Mouse (Mus musculus) CD8-positive naive resting alpha-beta T cell, adult 2 months (primary cell): ENCODE results near the gene F13a1.

Source experiments
- DNase-seq, 2 experiments: peaks; one replicate each; pipeline ENCODE4 v3.0.0; 2022; ENCODE audit warnings: low read depth in 2 of 2, low spot score in 2 of 2

F13a1 gene

DNA sequence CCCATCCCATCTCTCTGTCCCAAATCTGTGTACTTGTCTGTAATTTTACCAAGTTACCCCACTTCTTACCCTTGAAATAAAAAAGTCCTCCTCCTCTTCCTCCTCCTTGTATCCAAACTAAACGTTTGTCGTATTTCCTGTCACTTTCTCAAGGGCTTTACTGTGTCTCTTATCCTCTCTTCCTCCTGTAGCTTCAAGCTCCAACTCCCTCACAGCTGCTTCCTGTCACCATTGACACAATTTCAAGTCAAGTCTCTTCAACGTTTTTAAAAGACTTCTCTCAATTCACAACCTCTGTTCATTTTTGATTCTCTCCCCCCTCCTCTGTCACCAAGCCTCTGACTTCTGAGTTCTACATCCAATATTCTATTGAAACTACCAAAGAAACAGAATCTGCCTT lies at the start of gene F13a1:
Gene F13a1, minus strand, starts transcription at position 119 of the 400 bp plus-strand sequence.
- DNase-seq = no peak

DNA sequence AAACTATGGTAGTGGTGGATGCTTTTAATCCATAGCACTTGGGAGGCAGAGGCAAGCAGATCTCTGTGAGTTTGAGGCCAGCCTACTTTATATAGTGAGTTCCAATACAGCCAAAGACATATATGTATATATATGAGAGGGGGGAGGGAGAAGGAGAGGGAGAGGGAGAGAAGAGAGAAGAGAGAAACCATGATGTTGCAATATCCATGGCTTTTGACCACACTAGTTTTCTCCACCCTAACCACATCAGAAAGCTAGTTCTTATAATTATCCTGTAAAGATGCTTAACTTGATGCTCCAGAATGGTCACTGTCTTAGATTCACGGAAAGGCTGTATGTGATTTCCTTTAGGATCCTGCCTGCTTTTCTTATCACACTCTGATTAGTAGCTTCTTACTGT lies 41.6 kb upstream of the F13a1 start:
- DNase-seq = no peak

DNA sequence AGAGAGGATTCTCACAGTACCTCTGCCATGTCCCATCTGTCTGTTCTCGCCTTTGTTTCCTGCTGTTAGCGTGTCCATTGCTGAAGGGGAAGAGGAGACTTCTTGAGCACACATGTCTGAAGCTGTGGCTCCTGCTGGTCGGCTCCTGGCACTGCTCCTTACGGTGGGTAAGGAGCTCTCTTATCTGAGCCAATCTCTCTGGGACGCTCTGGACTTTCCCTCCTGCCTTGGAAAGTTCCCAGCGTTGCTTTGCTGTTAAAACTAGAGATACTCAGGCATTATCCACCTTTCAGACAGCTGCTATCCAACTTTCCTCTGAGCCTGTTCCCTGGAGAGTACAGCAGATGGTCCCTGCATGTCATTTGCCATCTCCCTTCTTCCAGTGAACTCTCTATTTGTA lies 39.1 kb upstream of the F13a1 start:
- DNase-seq = no peak

DNA sequence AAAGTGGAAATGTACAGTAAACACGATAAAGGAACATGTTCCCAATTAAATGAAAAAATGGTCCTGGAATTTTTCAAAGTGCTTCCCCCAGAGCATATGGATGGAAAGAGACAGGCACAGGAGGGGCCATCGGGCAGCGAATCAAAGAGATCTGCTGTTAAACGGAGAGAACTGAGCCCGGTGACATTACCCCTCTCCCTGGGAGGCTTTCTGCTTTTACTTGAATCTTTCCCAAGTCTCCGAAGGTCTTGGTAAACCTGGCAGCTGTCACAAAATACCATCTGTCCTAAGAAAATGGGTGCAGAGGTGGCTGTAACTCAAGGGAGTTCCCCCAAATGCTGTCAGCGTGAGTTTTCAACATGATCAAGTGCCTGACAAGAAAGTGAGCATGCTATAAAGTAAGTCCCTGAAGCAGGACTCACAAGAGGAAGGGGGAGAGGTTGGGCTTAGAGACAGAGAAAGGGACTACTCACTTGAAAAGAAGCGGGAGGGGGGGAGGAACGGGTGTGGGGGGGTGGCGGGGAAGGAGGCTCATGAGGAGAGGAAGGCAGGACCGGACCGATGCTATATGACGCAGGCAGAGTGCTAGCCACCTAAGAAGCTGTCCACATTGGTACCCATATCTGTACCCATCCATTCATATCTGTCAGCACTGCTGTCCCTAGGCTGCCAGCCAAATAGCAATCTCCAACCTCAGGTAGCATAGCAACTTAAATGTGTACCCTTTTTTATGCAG lies 31.6 kb upstream of the F13a1 start:
- DNase-seq = no peak

DNA sequence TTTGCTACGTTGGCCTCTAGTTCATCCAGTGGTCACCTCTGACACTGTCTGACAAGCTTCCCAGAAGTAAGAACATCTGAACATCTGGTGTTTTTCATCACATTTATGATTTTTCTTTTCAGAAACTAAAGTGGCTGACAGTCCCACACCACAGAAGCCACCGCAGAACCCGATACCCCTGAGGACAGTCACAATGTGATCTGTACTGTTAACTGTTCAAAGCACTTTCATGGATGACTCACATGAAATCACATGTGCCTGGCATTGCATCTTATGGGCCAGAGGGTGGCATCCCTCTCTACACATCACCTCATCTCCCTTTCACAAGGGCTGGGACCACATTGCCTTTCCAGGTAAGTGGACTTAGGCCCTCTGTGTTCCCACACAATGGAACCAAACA lies 21.3 kb upstream of the F13a1 start:
- no peak for DNase-seq

DNA sequence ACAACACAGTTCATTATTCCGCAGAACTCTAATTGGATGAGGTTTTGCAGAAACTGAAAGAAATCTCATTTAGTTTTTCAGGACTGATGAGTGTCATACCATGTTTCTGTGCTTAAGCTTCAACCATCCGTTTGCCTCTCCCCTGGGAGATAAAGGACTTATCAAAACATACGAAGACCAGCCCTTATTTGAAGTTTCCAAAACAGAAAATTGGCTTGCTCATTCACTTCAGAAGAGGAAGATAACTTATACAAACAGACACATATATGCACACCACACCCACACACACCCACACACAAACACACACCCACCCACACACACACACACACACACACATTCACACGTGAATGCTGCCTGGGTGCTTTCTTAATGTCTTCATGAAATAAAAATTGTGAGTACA lies 20.8 kb upstream of the F13a1 start:
- no peak for DNase-seq

DNA sequence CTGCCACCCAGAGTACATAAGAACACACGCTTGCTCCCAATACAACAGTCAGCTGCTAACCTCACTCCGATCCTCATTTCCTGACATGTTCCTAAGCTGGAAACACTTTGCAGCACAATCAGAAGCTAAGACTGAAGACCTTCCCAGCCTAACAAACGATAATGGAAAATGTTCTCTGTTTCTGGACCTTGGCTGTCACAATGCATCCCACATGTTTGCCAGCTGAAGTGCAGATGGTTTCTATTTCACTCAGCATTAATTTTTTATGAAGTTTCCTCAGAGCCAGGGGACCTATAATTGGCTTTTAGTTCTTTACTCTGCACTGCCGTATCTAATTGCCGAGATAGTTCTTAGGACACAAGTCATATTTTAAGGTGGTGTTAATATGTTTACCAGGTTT lies 10.8 kb upstream of the F13a1 start:
- DNase-seq = no peak

DNA sequence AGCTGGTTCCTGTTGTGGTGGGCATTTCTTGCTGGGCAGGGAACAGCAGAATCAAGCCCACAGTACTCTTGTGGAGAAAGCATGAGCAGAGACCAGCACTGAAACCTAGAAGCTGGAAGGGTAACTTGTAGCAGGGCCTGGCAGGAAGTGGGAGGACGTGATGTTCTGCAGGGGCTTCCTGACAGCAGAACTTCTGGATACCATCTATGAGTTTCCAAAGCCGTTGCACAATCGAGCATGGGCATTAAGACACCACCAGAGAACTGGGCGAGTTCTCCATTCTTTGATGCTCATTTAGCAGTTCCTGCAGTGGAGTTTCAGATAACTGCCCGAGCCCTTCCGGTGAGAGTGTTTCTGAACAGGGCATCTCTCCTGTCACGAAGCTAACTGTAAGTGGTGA lies 6.6 kb upstream of the F13a1 start:
- no peak for DNase-seq

DNA sequence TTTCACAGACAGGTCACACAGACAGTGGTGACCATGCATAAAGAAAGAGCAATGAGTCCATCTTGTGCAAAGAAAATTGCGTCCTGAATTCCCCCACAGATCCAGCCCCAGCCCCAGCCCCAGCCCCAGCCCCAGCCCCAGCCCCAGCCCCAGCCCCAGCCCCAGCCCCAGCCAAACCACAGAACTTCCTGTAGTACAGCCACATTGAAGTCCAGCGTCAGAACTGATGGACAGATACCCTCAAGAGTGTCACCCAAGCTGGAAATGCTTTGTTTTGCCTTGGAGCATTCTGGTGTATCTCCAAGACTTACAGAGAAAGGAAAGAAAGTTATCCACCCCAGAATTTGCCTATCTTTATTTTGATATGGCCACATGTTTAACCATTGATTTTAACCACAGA lies 413 bp downstream of the F13a1 start:
- DNase-seq = no peak

DNA sequence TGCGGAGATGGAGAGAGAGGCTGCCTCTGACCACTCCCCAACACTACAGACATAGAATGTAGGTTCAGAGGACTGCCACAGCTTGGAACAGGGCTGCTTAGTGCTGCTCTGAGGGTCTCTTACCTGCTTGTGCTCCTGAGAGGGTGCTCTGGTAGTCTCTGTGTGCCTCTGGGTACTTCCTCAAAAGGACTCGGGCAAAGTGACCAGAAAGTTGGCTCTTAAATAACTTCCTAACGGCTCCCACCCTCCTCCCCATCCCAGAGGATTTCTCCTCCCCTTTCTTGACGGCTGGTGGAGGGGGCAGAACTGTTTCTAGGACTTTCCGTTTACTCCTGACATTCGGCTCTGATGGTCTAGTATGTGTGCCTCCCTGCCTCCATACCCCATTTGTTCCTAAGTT lies 1.0 kb downstream of the F13a1 start:
- DNase-seq = no peak

DNA sequence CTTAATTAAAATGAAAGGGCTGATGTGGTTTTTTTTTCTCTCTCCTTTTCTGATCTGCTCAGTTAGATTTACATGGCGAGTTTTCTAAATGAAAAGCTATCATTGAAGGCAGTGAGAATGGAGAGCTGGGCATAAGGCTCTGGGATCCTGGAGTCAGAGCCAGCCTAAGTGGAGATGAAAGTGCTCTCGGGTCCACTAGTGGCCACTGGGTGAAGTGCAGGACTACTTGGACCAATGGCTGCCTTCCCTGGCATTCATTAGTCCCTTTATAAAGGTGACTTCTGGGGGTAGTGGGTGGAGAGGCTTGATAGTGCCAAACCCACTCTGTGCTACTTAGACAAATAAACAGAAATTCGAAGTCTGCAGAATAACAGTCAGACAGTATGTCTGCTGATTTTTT lies 5.0 kb downstream of the F13a1 start:
- peak in 1 of 2 experiments; percentile 2 for DNase-seq

DNA sequence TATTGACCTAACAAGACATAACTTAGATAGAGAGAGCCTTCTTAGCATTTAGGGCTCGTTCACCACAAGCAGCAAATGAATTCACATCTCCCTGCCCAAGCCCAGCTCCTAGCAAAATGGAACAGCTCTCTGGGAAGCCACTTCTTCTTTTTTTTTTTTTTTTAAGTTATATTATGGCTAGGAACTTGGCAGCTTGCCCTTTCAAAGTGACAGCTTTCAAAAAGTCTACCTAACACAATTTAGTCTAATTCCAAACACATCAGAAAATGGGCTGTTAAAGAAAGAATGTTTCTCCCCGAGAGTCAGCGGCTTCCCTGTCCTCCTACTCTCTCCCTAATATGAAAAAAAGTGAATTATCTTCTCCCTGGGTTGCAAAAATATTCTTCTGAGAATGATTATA lies 15.3 kb downstream of the F13a1 start:
- no peak for DNase-seq

DNA sequence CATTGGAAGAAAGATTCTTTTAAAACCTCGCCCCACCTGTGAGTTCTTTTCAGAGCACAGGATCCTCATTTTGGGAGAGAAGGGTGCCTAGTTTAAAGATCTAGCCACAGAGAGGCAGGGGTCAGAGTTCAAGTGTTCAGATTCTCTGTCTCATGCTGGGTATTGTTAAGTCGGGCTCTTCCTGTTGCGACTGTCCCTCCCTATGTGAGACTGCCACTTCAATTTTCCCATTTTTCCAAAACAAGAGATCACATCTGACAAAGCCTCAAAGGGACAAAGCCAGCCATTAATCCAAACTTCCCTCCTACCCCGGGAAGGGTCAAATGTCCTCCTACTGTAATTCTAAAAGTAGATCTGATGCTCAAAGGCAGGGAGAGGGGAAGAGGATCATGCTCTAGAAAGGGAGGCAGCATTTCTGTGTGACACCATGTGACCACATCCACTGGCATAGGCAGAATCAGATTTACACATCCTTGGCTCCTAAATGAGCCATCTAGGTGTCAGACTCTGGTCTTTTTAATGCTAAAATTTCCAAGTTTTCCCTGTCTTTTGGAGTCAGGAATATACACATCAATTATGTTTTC lies 24.0 kb downstream of the F13a1 start:
- no peak for DNase-seq

DNA sequence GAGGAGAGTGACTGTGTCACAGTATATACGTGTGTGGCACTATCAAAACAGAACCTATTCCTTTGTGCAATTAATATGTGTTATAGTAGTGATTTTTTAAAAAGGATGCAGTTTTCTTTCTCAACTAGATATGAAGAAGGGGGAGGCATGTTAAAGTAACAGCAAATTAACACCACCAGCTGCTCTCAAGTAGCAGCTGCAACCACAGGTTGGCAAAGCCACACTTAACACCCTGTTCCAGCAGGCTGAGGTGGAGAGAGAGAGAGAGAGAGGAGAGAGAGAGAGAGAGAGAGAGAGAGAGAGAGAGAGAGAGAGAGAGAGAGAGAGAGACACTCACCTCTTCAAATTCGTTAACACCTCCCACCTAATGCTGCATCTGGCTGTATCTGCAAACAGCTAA lies 28.5 kb downstream of the F13a1 start:
- DNase-seq = no peak

DNA sequence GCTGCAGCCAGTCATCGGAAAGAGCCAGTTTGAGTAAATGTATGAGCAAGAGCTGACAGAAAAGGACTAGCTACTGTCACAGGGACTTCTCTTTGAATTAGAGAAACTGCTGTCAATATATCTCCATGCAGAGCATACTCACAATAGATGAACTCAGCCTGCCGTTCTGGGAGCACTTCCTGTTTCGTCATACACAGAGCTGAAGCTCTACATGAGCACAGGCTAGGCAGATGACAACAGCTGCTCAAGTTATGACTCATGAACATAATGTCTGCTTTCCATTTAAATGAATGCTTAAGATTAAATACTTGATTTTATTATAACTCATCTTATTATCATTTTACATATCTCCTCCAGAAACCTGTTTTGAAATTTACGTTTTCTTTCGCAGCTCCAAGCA lies 39.3 kb downstream of the F13a1 start:
- no peak for DNase-seq

DNA sequence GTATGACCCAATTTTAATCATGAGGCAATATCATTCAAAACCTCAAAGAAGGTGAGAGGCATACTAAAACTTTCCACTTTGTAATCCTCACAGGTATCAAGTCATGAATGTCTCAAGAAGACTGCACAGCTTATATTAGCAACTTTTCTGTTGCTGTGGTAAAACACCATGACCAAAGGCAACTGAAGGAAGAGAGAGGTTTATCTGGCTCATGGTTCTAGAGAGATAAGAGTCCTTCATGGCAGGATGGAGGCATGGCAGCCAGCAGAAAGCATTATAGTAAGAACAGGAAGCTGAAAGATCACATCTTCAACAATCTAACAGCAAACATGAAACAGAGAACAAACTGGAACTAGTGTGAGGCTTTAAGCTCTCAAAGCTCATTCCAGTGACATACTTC lies 43.8 kb downstream of the F13a1 start:
- DNase-seq = no peak

DNA sequence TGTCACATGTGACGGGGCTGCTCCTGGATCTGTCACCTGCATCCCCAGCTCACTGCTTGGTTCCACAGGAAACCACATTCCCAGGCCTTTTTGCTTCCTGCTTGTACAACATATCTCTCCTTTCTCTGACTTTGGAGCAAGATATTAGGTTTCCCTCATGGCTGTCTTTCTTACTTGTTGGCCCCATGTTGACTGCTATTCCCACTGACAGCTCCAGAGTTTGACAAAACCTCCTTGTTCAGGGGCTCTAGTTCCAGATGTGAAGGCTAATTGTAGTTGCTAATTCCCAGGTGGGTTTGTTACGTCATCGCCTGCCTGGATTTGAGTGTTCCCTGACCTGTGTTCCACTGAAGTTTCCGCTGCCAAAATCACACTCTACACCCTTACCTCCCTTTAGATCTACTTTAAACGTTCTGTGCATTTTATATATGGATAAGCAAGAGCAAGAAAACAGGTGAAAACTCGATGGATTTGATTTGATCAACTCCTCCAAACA lies 50.8 kb downstream of the F13a1 start:
- DNase-seq = no peak

DNA sequence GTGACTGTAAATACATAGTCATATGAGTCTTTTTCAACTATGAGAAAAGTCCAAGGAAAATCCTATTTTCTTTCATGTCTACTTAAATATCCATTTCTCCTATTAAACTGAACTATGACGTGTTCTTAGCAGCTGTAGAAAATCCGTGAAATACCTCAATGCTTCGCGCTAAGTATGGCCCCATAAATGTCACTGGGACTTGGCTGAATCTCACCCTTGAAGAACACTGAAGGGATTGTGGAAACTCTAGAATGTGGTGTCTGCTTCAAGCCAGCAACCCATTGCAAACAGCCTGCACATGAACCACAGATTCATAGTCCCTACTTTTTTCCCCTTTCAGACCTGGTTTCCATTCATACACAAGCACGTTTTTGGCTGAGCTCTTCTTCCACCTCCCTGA lies 56.5 kb downstream of the F13a1 start:
- DNase-seq = no peak

DNA sequence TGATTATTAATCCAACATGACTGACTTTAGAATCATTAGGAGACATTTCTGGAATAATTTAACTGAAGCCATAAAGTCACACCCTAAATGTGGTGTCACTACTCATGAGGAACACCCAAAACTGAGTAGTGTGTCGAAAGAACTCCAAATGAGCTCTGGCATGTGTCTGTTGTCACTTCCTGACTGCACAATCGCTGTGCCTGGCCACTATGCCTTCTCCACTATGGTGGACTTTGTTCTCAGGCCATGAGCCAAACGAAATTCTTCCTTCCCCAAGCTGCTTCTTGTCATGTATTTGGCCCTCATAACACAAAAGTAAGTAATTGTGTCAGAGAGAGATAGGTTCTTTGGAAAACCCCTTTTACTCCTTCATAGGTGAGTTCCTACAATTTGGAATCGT lies 61.7 kb downstream of the F13a1 start:
- no peak for DNase-seq

DNA sequence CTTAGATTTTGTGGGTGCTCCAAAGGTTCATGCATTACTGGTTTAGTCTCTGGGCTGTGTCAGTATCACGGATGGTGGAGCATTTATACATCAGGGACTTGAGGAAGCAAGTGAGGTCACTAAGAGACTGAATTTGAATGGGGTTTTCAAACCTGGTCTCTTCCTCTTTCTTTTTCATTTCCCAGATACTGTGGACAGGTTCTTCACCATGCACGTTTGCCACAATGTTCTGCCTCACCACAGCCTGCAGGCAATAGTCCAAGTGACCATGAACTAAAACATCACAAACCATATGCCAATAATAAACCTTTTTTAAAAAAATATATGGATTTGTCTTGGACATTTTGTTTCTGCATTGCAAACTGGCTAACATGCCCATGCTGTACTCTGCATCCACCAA lies 77.0 kb downstream of the F13a1 start:
- DNase-seq = no peak

DNA sequence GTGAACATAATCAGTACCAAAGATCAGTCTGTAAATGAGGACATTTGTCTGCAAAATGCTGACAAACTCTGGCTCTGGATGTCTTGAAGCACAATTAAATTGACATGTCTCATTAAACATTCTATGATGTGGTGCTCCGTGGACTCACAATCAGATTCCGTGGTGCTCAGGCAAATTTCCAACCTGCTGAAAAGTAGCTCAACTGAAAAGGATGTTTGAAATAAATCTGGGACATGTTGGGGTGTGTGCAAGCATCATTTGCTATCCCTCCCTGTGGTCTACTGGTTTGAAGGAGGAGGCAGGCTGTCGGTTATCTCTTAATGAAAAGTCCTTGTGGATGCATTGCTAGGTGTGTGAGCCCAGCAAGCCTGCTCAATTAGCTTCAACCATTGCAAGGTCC lies 77.8 kb downstream of the F13a1 start:
- DNase-seq = no peak

DNA sequence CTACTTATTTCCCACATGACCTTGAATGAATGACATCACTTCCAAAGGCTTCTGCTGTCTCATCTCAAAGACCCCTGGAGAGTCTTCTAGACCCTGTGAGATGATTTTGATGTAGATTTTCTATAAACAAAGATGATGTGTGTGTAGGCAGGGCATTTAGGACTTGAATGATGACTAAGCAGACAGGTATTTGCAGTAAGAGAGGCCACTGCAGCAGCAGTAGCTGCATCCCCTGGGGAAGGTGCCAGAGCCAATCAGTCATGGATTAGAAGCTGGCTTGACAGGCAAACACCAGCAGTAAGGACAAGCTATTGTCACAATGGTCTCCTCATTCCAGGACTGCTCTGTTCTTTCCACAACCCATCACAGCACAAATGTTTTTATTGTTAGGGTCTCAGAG lies 87.1 kb downstream of the F13a1 start:
- DNase-seq = no peak

DNA sequence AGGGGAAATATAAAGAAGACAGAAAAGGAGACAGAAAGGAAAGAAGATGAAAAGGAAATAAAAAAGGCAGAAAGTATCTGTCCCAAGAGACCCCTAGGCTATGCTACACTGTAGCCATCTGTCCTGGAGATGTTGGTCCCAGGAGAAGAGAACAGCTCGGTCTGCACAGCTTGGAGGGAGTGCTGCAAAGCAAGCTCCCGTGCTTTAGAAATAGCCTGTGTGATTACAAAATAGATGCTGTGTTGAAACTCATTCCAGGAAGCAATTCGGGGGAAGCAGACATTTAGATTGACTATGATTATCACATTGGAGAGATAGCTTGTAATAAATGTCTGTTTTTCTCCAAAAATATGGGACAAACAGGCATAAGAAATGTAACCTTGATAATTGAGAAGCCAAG lies 91.0 kb downstream of the F13a1 start:
- no peak for DNase-seq
